ENCODE assay signal across 20 mouse cellular contexts in the genomic region with DNA sequence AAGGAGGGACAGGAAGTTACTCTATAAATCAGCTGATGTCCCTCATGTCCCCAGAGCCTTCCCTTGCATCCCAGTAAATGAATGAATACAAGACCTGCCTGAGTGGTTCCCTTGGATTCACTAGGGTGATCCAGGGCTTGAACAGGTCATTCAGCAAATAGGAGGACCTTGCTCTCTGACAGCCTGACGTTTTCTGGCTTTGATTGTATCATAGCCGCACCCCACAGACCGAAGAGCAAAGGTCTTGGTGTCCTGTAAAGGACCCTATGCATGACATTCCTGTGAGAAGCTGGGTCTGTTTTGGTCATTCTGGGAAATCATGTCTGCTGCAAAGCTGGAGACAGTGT. TPM values are rescaled to one million over a fixed set of nuclear protein-coding genes. Genes with fewer than 3 reads are reported as not detected.
DNase-seq lines count a peak whose midpoint lies in the region; ATAC-seq and TF ChIP-seq lines count a peak whose summit lies in the region.
"Had no signal": no experiment of that assay in that cellular context is flagged by ENCODE, and none has a peak within 500 bp of the region (broad histone marks: within the 10 kb centered on the region; RNA-seq: fewer than 3 reads in every experiment).

No protein-coding gene starts in this region.

- no peak for TF ChIP-seq CTCF in gastrocnemius, adult 2 months (IDR thresholded peaks at IDR 0.05)

- no peak overlapping the region for H3K4me2 ChIP-seq in kidney, embryonic 14.5 days (replicated peaks; ENCODE audit: low read depth, low read length)
- no peak overlapping the region for H3K4me2 ChIP-seq in lung, embryonic 16.5 days (ENCODE audit: low read depth, low read length)
- H3K4me2 ChIP-seq: embryonic facial prominence, embryonic 15.5 days; hindbrain, embryonic 13.5 days had no signal

- no peak for DNase-seq in gastrocnemius, adult 2 months
- no peak for DNase-seq in gastrocnemius, postnatal 36 days
- DNase-seq in kidney, adult 11 months: peak; percentile 41
- DNase-seq in lung, postnatal 10 days: no peak
- no peak for DNase-seq in spleen, postnatal 4 days (ENCODE audit: low spot score in 2 of 2)
- DNase-seq in frontal cortex, postnatal 14 days (ENCODE audit: low spot score in 2 of 2): no peak
- DNase-seq: adrenal gland, postnatal 10 days; cerebellum, adult 2 months; thymus, adult 2 months had no signal

- H3K9me3 ChIP-seq in kidney, embryonic 14.5 days (ENCODE audit: control insufficient read depth, low read length): no peaks in the 10 kb centered on the region
- H3K9me3 ChIP-seq in lung, embryonic 16.5 days (ENCODE audit: control insufficient read depth, low read length): no peaks in the 10 kb centered on the region
- H3K9me3 ChIP-seq: embryonic facial prominence, embryonic 15.5 days; hindbrain, embryonic 13.5 days; midbrain, embryonic 10.5 days had no signal

- 38% methylated on average over 3 of the region's 3 CpGs for WGBS in kidney, embryonic 14.5 days
- WGBS in lung, embryonic 16.5 days: 57% methylated on average over 3 of the region's 3 CpGs

- intact Hi-C loops in gastrocnemius, adult 2 months (cut with DNase I): no loop called here
- intact Hi-C loops in gastrocnemius, postnatal 36 days (cut with DNase I): no loop called here

- ATAC-seq in kidney, embryonic 14.5 days (ENCODE audit: low FRiP score, low TSS enrichment): no peak
- ATAC-seq in lung, embryonic 16.5 days (ENCODE audit: low read depth): no peak

- H3K4me3 ChIP-seq in gastrocnemius, adult 2 months: no peak overlapping the region
- no peak overlapping the region for H3K4me3 ChIP-seq in kidney, embryonic 14.5 days (ENCODE audit: low read length)
- no peak overlapping the region for H3K4me3 ChIP-seq in lung, embryonic 16.5 days (ENCODE audit: low read length)
- H3K4me3 ChIP-seq: embryonic facial prominence, embryonic 15.5 days; hindbrain, embryonic 13.5 days; midbrain, embryonic 10.5 days had no signal

- no peak overlapping the region for H3K9ac ChIP-seq in kidney, embryonic 14.5 days (ENCODE audit: low read depth, low read length)
- H3K9ac ChIP-seq in lung, embryonic 16.5 days (ENCODE audit: low read length): no peak overlapping the region
- H3K9ac ChIP-seq: embryonic facial prominence, embryonic 15.5 days; hindbrain, embryonic 13.5 days had no signal

- H3K27ac ChIP-seq in gastrocnemius, adult 2 months: peak overlapping the region; percentile 68
- no peak overlapping the region for H3K27ac ChIP-seq in kidney, embryonic 14.5 days (ENCODE audit: low read depth, low read length)
- H3K27ac ChIP-seq in lung, embryonic 16.5 days (ENCODE audit: low read length): peak overlapping the region; percentile 88
- H3K27ac ChIP-seq: hindbrain, embryonic 13.5 days; midbrain, embryonic 10.5 days had no signal

- H3K4me1 ChIP-seq in kidney, embryonic 14.5 days (ENCODE audit: control insufficient read depth, insufficient read depth, low read length): peaks cover 18% of the 10 kb centered on the region; the same call in 1 of the 2 replicates
- peaks cover 21% of the 10 kb centered on the region for H3K4me1 ChIP-seq in lung, embryonic 16.5 days (replicated peaks; ENCODE audit: control insufficient read depth, insufficient read depth, low read length)
- H3K4me1 ChIP-seq: hindbrain, embryonic 13.5 days had no signal

- no peaks in the 10 kb centered on the region for H3K27me3 ChIP-seq in kidney, embryonic 14.5 days (ENCODE audit: control insufficient read depth, insufficient read depth, low read length)
- no peaks in the 10 kb centered on the region for H3K27me3 ChIP-seq in lung, embryonic 16.5 days (ENCODE audit: control insufficient read depth, insufficient read depth, low read depth, low read length)
- H3K27me3 ChIP-seq: embryonic facial prominence, embryonic 15.5 days; hindbrain, embryonic 13.5 days had no signal

- no peaks in the 10 kb centered on the region for H3K36me3 ChIP-seq in kidney, embryonic 14.5 days (ENCODE audit: control insufficient read depth, insufficient read depth, low read length)
- no peaks in the 10 kb centered on the region for H3K36me3 ChIP-seq in lung, embryonic 16.5 days (ENCODE audit: control insufficient read depth, insufficient read depth, low read length)
- H3K36me3 ChIP-seq: embryonic facial prominence, embryonic 15.5 days; hindbrain, embryonic 13.5 days; midbrain, embryonic 10.5 days had no signal

RNA-seq across cellular contexts. Expression of gene Plg, which starts 34.5 kb away (rescaled TPM):
- total RNA-seq in gastrocnemius, adult 2 months (2021): not detected
- total RNA-seq in gastrocnemius, postnatal 36 days (2021): under 1 TPM in 1 of 2 experiments, not detected in 1; 0.15 TPM
- not detected in 2 replicates for polyA plus RNA-seq in kidney, embryonic 14.5 days (2014; fragmentation: Nextera tagmentation; extraction: Ambion mirVana)
- 0.50 and 6.1 TPM in 2 replicates for polyA plus RNA-seq in lung, embryonic 16.5 days (2015; fragmentation: Nextera tagmentation; extraction: Ambion mirVana)
- total RNA-seq: common myeloid progenitor, adult 5-6 weeks; layer of hippocampus, postnatal 14 days; left cerebral cortex, postnatal 14 days; neutrophil, adult 5-6 weeks had no signal
- polyA plus RNA-seq: embryonic facial prominence, embryonic 15.5 days; gonadal fat pad, adult 2 months; hindbrain, embryonic 13.5 days; midbrain, embryonic 10.5 days; small intestine, adult 2 months had no signal
